In the genomic region with DNA sequence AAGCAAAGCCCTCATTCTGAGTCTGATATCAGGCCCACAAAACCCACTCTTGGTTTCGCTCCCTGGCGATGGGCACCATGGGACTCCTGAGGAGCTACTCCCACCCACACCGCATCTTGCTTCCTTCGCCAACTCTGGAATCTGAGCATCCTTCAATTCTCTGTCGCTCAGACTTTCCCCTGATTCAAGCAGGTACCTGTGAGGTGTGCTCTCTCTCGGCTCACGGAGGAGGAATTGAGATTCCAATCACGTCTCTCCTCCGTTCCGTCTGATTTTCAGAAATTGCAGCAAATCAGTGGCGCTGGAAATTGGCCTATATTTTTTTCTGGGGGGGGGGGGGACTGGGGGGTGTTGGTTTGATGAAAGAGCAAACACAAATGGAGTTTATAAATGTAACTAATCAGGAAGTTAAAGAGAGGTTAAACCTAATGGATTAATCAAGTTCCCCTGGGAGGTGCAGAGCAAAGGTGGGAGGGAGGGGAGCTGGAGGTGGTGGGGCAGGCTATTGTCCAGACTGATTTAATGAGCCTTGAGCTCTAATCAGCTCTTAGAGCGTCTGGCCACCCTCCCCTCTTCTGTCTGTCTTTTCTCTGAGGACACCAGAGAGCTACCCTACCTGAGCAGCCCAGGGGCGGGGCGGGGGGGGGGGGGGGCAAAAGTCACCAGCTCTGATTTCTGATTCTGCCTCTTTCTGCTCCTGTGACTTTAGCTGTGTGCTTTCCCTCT, we compare ENCODE assay signal across 18 mouse cellular contexts. TPM values are rescaled to one million over a fixed set of nuclear protein-coding genes. Genes with fewer than 3 reads are reported as not detected.
DNase-seq lines count a peak whose midpoint lies in the region; ATAC-seq lines count a peak whose summit lies in the region.
"Had no signal": no experiment of that assay in that cellular context is flagged by ENCODE, and none has a peak within 500 bp of the region (broad histone marks: within the 10 kb centered on the region; RNA-seq: fewer than 3 reads in every experiment).

No protein-coding gene starts in this region.

- H3K27me3 ChIP-seq in midbrain, embryonic 11.5 days (ENCODE audit: control insufficient read depth, insufficient read depth, low read length), result peaks cover 2% of the 10 kb centered on the region; the same call in 1 of the 2 replicates
- H3K27me3 ChIP-seq in midbrain, embryonic 10.5 days (ENCODE audit: low read depth, poor library complexity, severe bottlenecking), result peaks cover 37% of the 10 kb centered on the region
- 0 out of 2 replicates have a peak, but pooled peaks cover 6% of the 10 kb centered on the region for H3K27me3 ChIP-seq in hindbrain, embryonic 13.5 days
- H3K27me3 ChIP-seq in midbrain, embryonic 13.5 days, result peaks cover 3% of the 10 kb centered on the region; the same call in 1 of the 2 replicates
- H3K27me3 ChIP-seq: heart, embryonic 15.5 days; limb, embryonic 15.5 days had no signal

- no peak overlapping the region for H3K4me3 ChIP-seq in midbrain, embryonic 11.5 days (ENCODE audit: low read depth, low read length)
- H3K4me3 ChIP-seq in midbrain, embryonic 10.5 days, result no peak overlapping the region
- H3K4me3 ChIP-seq in hindbrain, embryonic 13.5 days, result no peak overlapping the region
- peak overlapping the region; percentile 6; the same call in 1 of the 2 replicates for H3K4me3 ChIP-seq in midbrain, embryonic 13.5 days (replicated peaks)
- H3K4me3 ChIP-seq: heart, embryonic 15.5 days; limb, embryonic 15.5 days had no signal

- H3K9me3 ChIP-seq in midbrain, embryonic 11.5 days (ENCODE audit: control insufficient read depth, low read length), result no peaks in the 10 kb centered on the region
- H3K9me3 ChIP-seq in midbrain, embryonic 10.5 days (replicated peaks), result no peaks in the 10 kb centered on the region
- no peaks in the 10 kb centered on the region for H3K9me3 ChIP-seq in hindbrain, embryonic 13.5 days
- no peaks in the 10 kb centered on the region for H3K9me3 ChIP-seq in midbrain, embryonic 13.5 days
- H3K9me3 ChIP-seq: heart, embryonic 15.5 days; limb, embryonic 15.5 days had no signal

- peaks cover 6% of the 10 kb centered on the region; the same call in 1 of the 2 replicates for H3K4me1 ChIP-seq in midbrain, embryonic 11.5 days (ENCODE audit: control insufficient read depth, insufficient read depth, low read length)
- H3K4me1 ChIP-seq in midbrain, embryonic 10.5 days, result peaks cover 22% of the 10 kb centered on the region
- H3K4me1 ChIP-seq in hindbrain, embryonic 13.5 days (replicated peaks), result peaks cover 12% of the 10 kb centered on the region
- peaks cover 11% of the 10 kb centered on the region for H3K4me1 ChIP-seq in midbrain, embryonic 13.5 days (replicated peaks)
- H3K4me1 ChIP-seq: heart, embryonic 15.5 days had no signal

- ATAC-seq in midbrain, embryonic 11.5 days (ENCODE audit: low FRiP score), result peak; percentile 46; the same call in 1 of the 2 replicates
- ATAC-seq in hindbrain, embryonic 13.5 days (ENCODE audit: low FRiP score), result no peak
- ATAC-seq in midbrain, embryonic 13.5 days, result peak; percentile 58; the same call in 1 of the 2 replicates
- ATAC-seq in megakaryocyte-erythroid progenitor cell, adult 5-6 weeks (replicated peaks; ENCODE audit: low FRiP score, low TSS enrichment, poor library complexity, severe bottlenecking), result no peak

- H3K36me3 ChIP-seq in midbrain, embryonic 11.5 days (ENCODE audit: control insufficient read depth, insufficient read depth, low read length), result no peaks in the 10 kb centered on the region
- H3K36me3 ChIP-seq in midbrain, embryonic 10.5 days, result no peaks in the 10 kb centered on the region
- H3K36me3 ChIP-seq in hindbrain, embryonic 13.5 days, result no peaks in the 10 kb centered on the region
- no peaks in the 10 kb centered on the region for H3K36me3 ChIP-seq in midbrain, embryonic 13.5 days
- H3K36me3 ChIP-seq: heart, embryonic 15.5 days; limb, embryonic 15.5 days had no signal

- no peak overlapping the region; the same call in 1 of the 2 replicates for H3K4me2 ChIP-seq in midbrain, embryonic 11.5 days
- peak overlapping the region; percentile 19; the same call in 1 of the 2 replicates for H3K4me2 ChIP-seq in hindbrain, embryonic 13.5 days
- peak overlapping the region; percentile 34 for H3K4me2 ChIP-seq in midbrain, embryonic 13.5 days (replicated peaks)
- H3K4me2 ChIP-seq: heart, embryonic 15.5 days; limb, embryonic 15.5 days had no signal

- DNase-seq in midbrain, embryonic 11.5 days (ENCODE audit: low spot score, missing footprints), result no peak
- DNase-seq in midbrain, embryonic 10.5 days (ENCODE audit: low spot score), result no peak
- DNase-seq in retina, postnatal 7 days (ENCODE audit: low read depth, low spot score), result peak; percentile 20
- DNase-seq in heart, adult 9 months (ENCODE audit: low spot score in 2 of 2), result no peak
- DNase-seq: cerebellum, postnatal 14 days; heart, adult 11 months; kidney, adult 18-20 months; kidney, postnatal 4 days; lung, adult 18-20 months; lung, postnatal 36 days; thymus, postnatal 4 days had no signal

- no peak overlapping the region for H3K9ac ChIP-seq in midbrain, embryonic 11.5 days (ENCODE audit: low read length)
- H3K9ac ChIP-seq in hindbrain, embryonic 13.5 days, result no peak overlapping the region
- no peak overlapping the region for H3K9ac ChIP-seq in midbrain, embryonic 13.5 days (replicated peaks)
- H3K9ac ChIP-seq: heart, embryonic 15.5 days; limb, embryonic 15.5 days had no signal

- 9% methylated on average over 12 of the region's 14 CpGs for WGBS in midbrain, embryonic 11.5 days
- WGBS in midbrain, embryonic 10.5 days, result 13% methylated on average over 14 of the region's 14 CpGs
- WGBS in hindbrain, embryonic 13.5 days, result 17% methylated on average over 14 of the region's 14 CpGs
- WGBS in midbrain, embryonic 13.5 days, result 7% methylated on average over 14 of the region's 14 CpGs

- no peak overlapping the region for H3K27ac ChIP-seq in midbrain, embryonic 11.5 days (ENCODE audit: low read depth, low read length)
- no peak overlapping the region for H3K27ac ChIP-seq in midbrain, embryonic 10.5 days (replicated peaks)
- H3K27ac ChIP-seq in hindbrain, embryonic 13.5 days, result no peak overlapping the region
- no peak overlapping the region for H3K27ac ChIP-seq in midbrain, embryonic 13.5 days
- H3K27ac ChIP-seq: heart, embryonic 15.5 days; limb, embryonic 15.5 days had no signal

RNA-seq across cellular contexts. Expression of a gene that starts 53.6 kb away (rescaled TPM):
- polyA plus RNA-seq in midbrain, embryonic 11.5 days (2014; fragmentation: Nextera tagmentation; extraction: Ambion mirVana), result 1.9 and 2.7 TPM in 2 replicates
- polyA plus RNA-seq in midbrain, embryonic 10.5 days (2016; fragmentation: Nextera tagmentation; extraction: Ambion mirVana), result 1.7 and 2.1 TPM in 2 replicates
- polyA plus RNA-seq in hindbrain, embryonic 13.5 days (2015; fragmentation: Nextera tagmentation; extraction: Ambion mirVana), result 2.4 and 2.6 TPM in 2 replicates
- polyA plus RNA-seq in midbrain, embryonic 13.5 days (2015; fragmentation: Nextera tagmentation; extraction: Ambion mirVana), result 2.1 and 2.5 TPM in 2 replicates
- not detected in 2 replicates for total RNA-seq in megakaryocyte-erythroid progenitor cell, adult 5-6 weeks (2014; fragmentation: Nextera tagmentation)
- 0.34 TPM in 1 of 2 replicates, not detected in the other for total RNA-seq in megakaryocyte-erythroid progenitor cell, adult 5-6 weeks (2017)
- total RNA-seq: gastrocnemius, adult 18-20 months; MEL had no signal

Comparison
In these comparisons a context has a peak if more than half of its experiments do, and no peak if none do; other contexts are left out.
1. ATAC-seq: peak in midbrain, embryonic 11.5 days (single experiment) and midbrain, embryonic 13.5 days (single experiment); none in hindbrain, embryonic 13.5 days (single experiment) and megakaryocyte-erythroid progenitor cell, adult 5-6 weeks (single experiment).